Mouse (Mus musculus): ENCODE measurements at regions not wholly inside any gene's neighbourhood (a gene's known extent, or its start where the extent isn't known, plus 50 kb on each side); places are given as distances from the start of the nearest gene placed in this dataset.

GRCm38 (mm10) chr10:17549711-17550637 lies 173.0 kb upstream of the Cited2 start:
- intact Hi-C loops (cut with DNase I): no loop called here
- no peak for DNase-seq (ENCODE audit: low spot score in 2 of 2)

- intact Hi-C loops (cut with DNase I): no loop called here
- DNase-seq (ENCODE audit: low spot score in 2 of 2): no peak
Observed at GRCm38 (mm10) chr10:17550638-17551013, 172.4 kb upstream of the Cited2 start.

GRCm38 (mm10) chr10:17551869-17552268 lies 171.1 kb upstream of the Cited2 start:
- no peak for DNase-seq (ENCODE audit: low spot score in 2 of 2)
- intact Hi-C loops (cut with DNase I): no loop called here

GRCm38 (mm10) chr10:17552277-17552676 lies 170.7 kb upstream of the Cited2 start:
- intact Hi-C loops (cut with DNase I): no loop called here
- no peak for DNase-seq (ENCODE audit: low spot score in 2 of 2)

- no peak for DNase-seq (ENCODE audit: low spot score in 2 of 2)
- intact Hi-C loops (cut with DNase I): no loop called here
Observed at GRCm38 (mm10) chr10:17556391-17556790, 166.6 kb upstream of the Cited2 start.

- no peak for DNase-seq (ENCODE audit: low spot score in 2 of 2)
- intact Hi-C loops (cut with DNase I): no loop called here
Observed at GRCm38 (mm10) chr10:17559370-17559955, 163.6 kb upstream of the Cited2 start.

- intact Hi-C loops (cut with DNase I): no loop called here
- DNase-seq (ENCODE audit: low spot score in 2 of 2): no peak
Observed at GRCm38 (mm10) chr10:17559980-17560379, 163.0 kb upstream of the Cited2 start.

GRCm38 (mm10) chr10:17561466-17561865 lies 161.6 kb upstream of the Cited2 start:
- no peak for DNase-seq (ENCODE audit: low spot score in 2 of 2)
- intact Hi-C loops (cut with DNase I): no loop called here

- intact Hi-C loops (cut with DNase I): no loop called here
- no peak for DNase-seq (ENCODE audit: low spot score in 2 of 2)
Observed at GRCm38 (mm10) chr10:17561977-17562376, 161.0 kb upstream of the Cited2 start.

GRCm38 (mm10) chr10:17562410-17563350 lies 160.3 kb upstream of the Cited2 start:
- intact Hi-C loops (cut with DNase I): no loop called here
- peak in 1 of 2 experiments; percentile 12 for DNase-seq (ENCODE audit: low spot score in 2 of 2)

GRCm38 (mm10) chr10:17563351-17563749 lies 159.7 kb upstream of the Cited2 start:
- intact Hi-C loops (cut with DNase I): no loop called here

GRCm38 (mm10) chr10:17564895-17565620 lies 158.0 kb upstream of the Cited2 start:
- intact Hi-C loops (cut with DNase I): loop anchor here (5.0 kb wide), 1 partner anchor 157 kb away; the partner anchor contains the start of gene Cited2
- peak in 1 of 2 experiments; percentile 14 for DNase-seq (ENCODE audit: low spot score in 2 of 2)

More at GRCm38 (mm10) chr10:17563351-17563749, 159.7 kb upstream of the Cited2 start:
- no peak for DNase-seq (ENCODE audit: low spot score in 2 of 2)

GRCm38 (mm10) chr10:17566975-17567374 lies 156.0 kb upstream of the Cited2 start:
- intact Hi-C loops (cut with DNase I): loop anchor here (5.0 kb wide), 1 partner anchor 155 kb away; the partner anchor contains the start of gene Cited2
- DNase-seq (ENCODE audit: low spot score in 2 of 2): no peak

- intact Hi-C loops (cut with DNase I): loop anchor here (5.0 kb wide), 1 partner anchor 155 kb away; the partner anchor contains the start of gene Cited2
Observed at GRCm38 (mm10) chr10:17567631-17568030, 155.4 kb upstream of the Cited2 start.

GRCm38 (mm10) chr10:17569577-17570113 lies 153.4 kb upstream of the Cited2 start:
- intact Hi-C loops (cut with DNase I): loop anchor here (5.0 kb wide), 1 partner anchor 153 kb away; the partner anchor contains the start of gene Cited2
- DNase-seq (ENCODE audit: low spot score in 2 of 2): no peak

More at GRCm38 (mm10) chr10:17567631-17568030, 155.4 kb upstream of the Cited2 start:
- DNase-seq (ENCODE audit: low spot score in 2 of 2): no peak

- intact Hi-C loops (cut with DNase I): no loop called here
Observed at GRCm38 (mm10) chr10:17574894-17575293, 148.1 kb upstream of the Cited2 start.

GRCm38 (mm10) chr10:17575448-17576332 lies 147.3 kb upstream of the Cited2 start:
- intact Hi-C loops (cut with DNase I): no loop called here
- no peak for DNase-seq (ENCODE audit: low spot score in 2 of 2)

More at GRCm38 (mm10) chr10:17574894-17575293, 148.1 kb upstream of the Cited2 start:
- DNase-seq (ENCODE audit: low spot score in 2 of 2): no peak

GRCm38 (mm10) chr10:17576333-17576750 lies 146.7 kb upstream of the Cited2 start:
- intact Hi-C loops (cut with DNase I): no loop called here
- no peak for DNase-seq (ENCODE audit: low spot score in 2 of 2)
